Mouse (Mus musculus) liver, postnatal 0 days (tissue): ENCODE results near the gene Bnc1. TPM values are rescaled to one million over a fixed set of nuclear protein-coding genes. Genes with fewer than 3 reads are reported as not detected.

Experiments
- ATAC-seq: fragments of 200-750 bp; cut with Nextera tagmentation; 2 replicates; pipeline ENCODE4 v1.8.0; 2017; ENCODE audit warnings: mild to moderate bottlenecking, moderate library complexity
- DNase-seq: peaks from one replicate; pipeline ENCODE4 v3.0.0-alpha.2; 2016
- H3K27ac ChIP-seq: fragments of 300-500 bp; sonication (generic); 2 replicates; pipeline ENCODE4 v1.5.1; 2014; ENCODE audit warnings: antibody characterized with exemption, moderate library complexity, mild to moderate bottlenecking, low read depth
- H3K27me3 ChIP-seq: fragments of 300-500 bp; sonication (generic); 2 replicates; pipeline ENCODE4 v1.6.1; 2014; ENCODE audit warnings: low read length, control low read depth, mixed read lengths; ENCODE audit not compliant: insufficient read depth
- H3K36me3 ChIP-seq: fragments of 300-500 bp; sonication (generic); replicated peaks from 2 replicates; pipeline ENCODE4 v1.6.1; 2014; ENCODE audit warnings: mild to moderate bottlenecking, control low read depth, low read length, moderate library complexity, mixed read lengths; ENCODE audit not compliant: insufficient read depth
- H3K4me1 ChIP-seq: fragments of 300-500 bp; sonication (generic); 2 replicates; pipeline ENCODE4 v1.6.1; 2014; ENCODE audit warnings: antibody characterized with exemption, mild to moderate bottlenecking, control low read depth; ENCODE audit not compliant: insufficient read depth
- H3K4me2 ChIP-seq: fragments of 300-500 bp; sonication (generic); 2 replicates; pipeline ENCODE4 v1.6.1; 2014; ENCODE audit warnings: low read depth, mild to moderate bottlenecking, low read length, moderate library complexity, mixed read lengths
- H3K4me3 ChIP-seq: fragments of 300-500 bp; sonication (generic); 2 replicates; pipeline ENCODE4 v1.5.1; 2014; ENCODE audit warnings: low read depth, low read length
- H3K9ac ChIP-seq: fragments of 300-500 bp; sonication (generic); replicated peaks from 2 replicates; pipeline ENCODE4 v1.6.1; 2014; ENCODE audit warnings: mild to moderate bottlenecking, moderate library complexity
- H3K9me3 ChIP-seq: fragments of 300-500 bp; sonication (generic); 2 replicates; pipeline ENCODE4 v1.6.1; 2016; ENCODE audit warnings: mild to moderate bottlenecking, control low read depth, low read length, mixed read lengths
- CTCF ChIP-seq: sonication (generic); IDR thresholded peaks from 2 replicates; pipeline ENCODE4 v1.5.1; 2016; ENCODE audit warnings: antibody characterized with exemption, low read depth
- EP300 ChIP-seq: IDR thresholded peaks from 2 replicates; pipeline ENCODE4 v1.6.1; 2016; ENCODE audit warnings: antibody characterized with exemption, low read depth, mild to moderate bottlenecking
- WGBS: fragments of 180-500 bp; shearing (Covaris S2); extraction: QIAGEN DNeasy Blood & Tissue Kit; methylation state at CpG from one replicate; pipeline ENCODE4 v1.1.7; 2014; ENCODE audit not compliant: insufficient replicate concordance; 5-methylcytosine and 5-hydroxymethylcytosine counted together
- polyA plus RNA-seq: library from polyadenylated mRNA; unstranded; fragments of >200 nt; fragmentation: Nextera tagmentation; extraction: Ambion mirVana; gene quantifications from 2 replicates; pipeline ENCODE4 v1.2.1, GENCODE M21; 2015

Bnc1 gene
- polyA plus RNA-seq, 1 experiment from 2014 or later = 0.38 TPM

GRCm38 (mm10) chr7:81934267-81934745 lies 57.8 kb downstream of the Bnc1 start, which contains the start of gene Hdgfl3:
Hdgfl3 (minus strand) TSS chr7:81934473.
- Histone ChIP-seq H3K4me1 (0 out of 2 replicates have a peak, but pooled peaks cover 3% of the 10 kb centered on the region), H3K4me3 (peak within 1 kb of the TSS; percentile 55), H3K4me2 (peak within 1 kb of the TSS; percentile 69), H3K36me3 (no peaks in the 10 kb centered on the region), H3K27ac (no peak within 1 kb of the TSS), H3K27me3 (peaks cover 59% of the 10 kb centered on the region), H3K9me3 (no peaks in the 10 kb centered on the region), H3K9ac (no peak within 1 kb of the TSS; the same call in 1 of the 2 replicates)
- ATAC-seq = peak; percentile 29; the same call in 1 of the 2 replicates
- TF ChIP-seq EP300 (no peak), CTCF (no peak)
- WGBS = under 1% methylated on average over 48 of the region's 63 CpGs
- DNase-seq = peak; percentile 46

GRCm38 (mm10) chr7:81933601-81934266 lies 58.4 kb downstream of the Bnc1 start:
- peak overlapping the region; percentile 69 for H3K4me2 ChIP-seq
- under 1% methylated on average over 78 of the region's 103 CpGs for WGBS
- DNase-seq = peak; percentile 20
- no peak overlapping the region; the same call in 1 of the 2 replicates for H3K9ac ChIP-seq
- no peaks in the 10 kb centered on the region for H3K9me3 ChIP-seq
- H3K4me3 ChIP-seq = peak overlapping the region; percentile 55
- H3K4me1 ChIP-seq = 0 out of 2 replicates have a peak, but pooled peaks cover 3% of the 10 kb centered on the region
- TF ChIP-seq CTCF (no peak), EP300 (no peak)
- peaks cover 65% of the 10 kb centered on the region for H3K27me3 ChIP-seq
- no peak overlapping the region for H3K27ac ChIP-seq
- no peaks in the 10 kb centered on the region for H3K36me3 ChIP-seq
- no peak; the same call in 1 of the 2 replicates for ATAC-seq

- no peaks in the 10 kb centered on the region for H3K9me3 ChIP-seq
- no peak overlapping the region; the same call in 1 of the 2 replicates for H3K9ac ChIP-seq
- H3K27me3 ChIP-seq = peaks cover 64% of the 10 kb centered on the region
- TF ChIP-seq EP300 = no peak
- TF ChIP-seq CTCF = no peak
- H3K27ac ChIP-seq = no peak overlapping the region
- H3K4me2 ChIP-seq = peak overlapping the region; percentile 69
- DNase-seq = no peak
- no peaks in the 10 kb centered on the region for H3K36me3 ChIP-seq
- 0 out of 2 replicates have a peak, but pooled peaks cover 3% of the 10 kb centered on the region for H3K4me1 ChIP-seq
- ATAC-seq = no peak
- 12% methylated on average over 23 of the region's 23 CpGs for WGBS
- H3K4me3 ChIP-seq = peak overlapping the region; percentile 55
Measured at GRCm38 (mm10) chr7:81933061-81933600, 59.0 kb downstream of the Bnc1 start.

- H3K4me3 ChIP-seq = no peak overlapping the region
- no peak overlapping the region for H3K9ac ChIP-seq
- H3K27me3 ChIP-seq = peaks cover 60% of the 10 kb centered on the region
- ATAC-seq (no peak), DNase-seq (no peak)
- TF ChIP-seq CTCF = no peak
- TF ChIP-seq EP300 = no peak
- H3K27ac ChIP-seq = no peak overlapping the region
- H3K36me3 ChIP-seq = no peaks in the 10 kb centered on the region
- H3K4me2 ChIP-seq = peak overlapping the region; percentile 69; the same call in 1 of the 2 replicates
- WGBS = 55% methylated on average over 5 of the region's 5 CpGs
- no peaks in the 10 kb centered on the region for H3K9me3 ChIP-seq
- H3K4me1 ChIP-seq = 0 out of 2 replicates have a peak, but pooled peaks cover 3% of the 10 kb centered on the region
Measured at GRCm38 (mm10) chr7:81932521-81933045, 59.5 kb downstream of the Bnc1 start.

GRCm38 (mm10) chr7:81928998-81929397 lies 63.1 kb downstream of the Bnc1 start:
- no peak for ATAC-seq
- Histone ChIP-seq H3K9me3 (no peaks in the 10 kb centered on the region), H3K27ac (no peak overlapping the region), H3K36me3 (no peaks in the 10 kb centered on the region), H3K4me1 (0 out of 2 replicates have a peak, but pooled peaks cover 3% of the 10 kb centered on the region), H3K4me2 (no peak overlapping the region), H3K9ac (no peak overlapping the region), H3K4me3 (no peak overlapping the region), H3K27me3 (peaks cover 34% of the 10 kb centered on the region)
- no peak for TF ChIP-seq EP300
- no peak for TF ChIP-seq CTCF
- no peak for DNase-seq
- 64% methylated on average over 7 of the region's 7 CpGs for WGBS

- Histone ChIP-seq H3K4me3 (no peak overlapping the region), H3K4me2 (no peak overlapping the region), H3K9me3 (no peaks in the 10 kb centered on the region), H3K36me3 (no peaks in the 10 kb centered on the region), H3K27me3 (0 out of 2 replicates have a peak, but pooled peaks cover 6% of the 10 kb centered on the region), H3K27ac (no peak overlapping the region), H3K4me1 (no peaks in the 10 kb centered on the region), H3K9ac (no peak overlapping the region)
- WGBS = 17% methylated on average over 1 of the region's 1 CpGs
- no peak for DNase-seq
- no peak for ATAC-seq
- no peak for TF ChIP-seq EP300
- TF ChIP-seq CTCF = no peak
Measured at GRCm38 (mm10) chr7:81921379-81921952, 70.6 kb downstream of the Bnc1 start.
